Mouse (Mus musculus): Measurements from ENCODE around the gene Slc7a3. TPM values are rescaled to one million over a fixed set of nuclear protein-coding genes. Genes with fewer than 3 reads are reported as not detected.

Gene Slc7a3
- polyA plus RNA-seq, 1 experiment from 2014 or later = 2.9 TPM

DNA sequence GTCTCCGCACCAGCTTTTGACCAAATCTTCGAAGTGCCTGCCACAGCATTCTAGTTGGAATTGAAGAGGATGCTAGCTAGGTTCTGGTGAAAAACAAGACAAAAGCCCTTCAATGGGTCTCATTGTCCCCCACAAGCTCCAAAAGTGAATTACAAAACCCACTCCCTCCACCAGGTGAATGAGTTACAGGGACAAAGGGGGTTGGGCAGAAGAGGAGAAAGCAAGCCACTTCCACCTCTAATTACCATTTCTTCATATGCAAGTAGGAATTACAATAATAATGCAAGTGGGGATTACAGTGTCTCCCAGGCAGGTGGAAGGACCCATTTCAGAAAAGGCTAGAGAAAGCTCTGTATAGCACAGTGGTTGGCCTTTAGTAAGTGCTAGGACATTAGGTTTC, 1.6 kb downstream of the Slc7a3 start:
- Histone ChIP-seq H3K4me3 (ENCODE audit: low read depth, low read length) (no peak overlapping the region), H3K27me3 (replicated peaks; ENCODE audit: control insufficient read depth, insufficient read depth, low read length) (no peaks in the 10 kb centered on the region; the same call in 1 of the 2 replicates), H3K4me2 (no peak overlapping the region; the same call in 1 of the 2 replicates), H3K9ac (ENCODE audit: low read depth, low read length) (no peak overlapping the region), H3K27ac (ENCODE audit: low read depth, low read length) (no peak overlapping the region), H3K36me3 (ENCODE audit: control insufficient read depth, insufficient read depth, low read length) (no peaks in the 10 kb centered on the region), H3K9me3 (ENCODE audit: control insufficient read depth, low read length) (no peaks in the 10 kb centered on the region), H3K4me1 (replicated peaks; ENCODE audit: control insufficient read depth, insufficient read depth, low read length) (no peaks in the 10 kb centered on the region)
- ATAC-seq (replicated peaks; ENCODE audit: low FRiP score) (no peak), DNase-seq (ENCODE audit: low spot score) (no peak)
- WGBS = 59% methylated on average over 2 of the region's 2 CpGs

DNA sequence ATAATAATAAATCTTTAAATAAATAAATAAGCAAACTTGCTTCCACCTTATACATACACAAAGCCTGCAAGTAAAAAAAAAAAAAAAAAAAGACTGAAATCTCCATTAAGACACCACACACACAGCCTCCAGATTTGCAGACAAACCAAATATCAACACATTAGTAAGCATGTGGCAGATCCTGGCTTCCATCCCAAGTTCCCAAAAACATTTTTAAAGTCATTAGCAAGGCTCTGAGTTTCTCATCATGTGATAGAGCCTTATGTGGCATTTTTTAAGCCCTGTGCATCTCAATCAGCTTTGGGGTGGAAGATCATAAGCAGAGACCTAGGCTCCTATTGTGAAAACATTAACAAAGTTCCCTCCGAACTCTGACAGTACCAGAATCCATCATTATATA, 20.6 kb downstream of the Slc7a3 start:
- Histone ChIP-seq H3K27me3 (replicated peaks; ENCODE audit: control insufficient read depth, insufficient read depth, low read length) (no peaks in the 10 kb centered on the region; the same call in 1 of the 2 replicates), H3K9me3 (ENCODE audit: control insufficient read depth, low read length) (no peaks in the 10 kb centered on the region), H3K4me2 (no peak overlapping the region), H3K9ac (ENCODE audit: low read depth, low read length) (no peak overlapping the region), H3K4me1 (replicated peaks; ENCODE audit: control insufficient read depth, insufficient read depth, low read length) (no peaks in the 10 kb centered on the region), H3K36me3 (ENCODE audit: control insufficient read depth, insufficient read depth, low read length) (no peaks in the 10 kb centered on the region), H3K27ac (ENCODE audit: low read depth, low read length) (no peak overlapping the region), H3K4me3 (ENCODE audit: low read depth, low read length) (no peak overlapping the region)
- ATAC-seq (replicated peaks; ENCODE audit: low FRiP score) (no peak), DNase-seq (ENCODE audit: low spot score) (no peak)
- WGBS = 68% methylated on average over 1 of the region's 1 CpGs

DNA sequence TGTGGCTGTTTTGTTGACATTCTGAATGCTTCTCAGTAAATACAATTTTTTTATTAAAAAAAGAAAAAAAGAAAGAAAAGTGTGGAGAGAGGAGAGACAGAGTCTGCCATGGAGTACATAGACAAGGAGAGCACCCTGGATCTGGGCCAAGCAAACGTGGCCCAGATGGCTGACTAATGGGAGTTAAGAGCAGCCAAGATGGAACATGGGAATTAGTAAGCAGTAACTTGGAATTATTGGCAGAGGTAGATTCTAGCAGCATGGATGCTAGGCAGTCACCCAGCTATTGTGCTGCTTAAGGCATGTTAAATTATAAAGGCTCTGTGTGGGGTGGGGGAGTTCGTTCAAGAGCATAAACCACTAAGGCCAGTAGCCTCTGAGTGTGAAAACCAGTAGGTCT, 22.3 kb downstream of the Slc7a3 start:
- 65% methylated on average over 2 of the region's 2 CpGs for WGBS
- ATAC-seq (replicated peaks; ENCODE audit: low FRiP score) (no peak), DNase-seq (ENCODE audit: low spot score) (no peak)
- Histone ChIP-seq H3K36me3 (ENCODE audit: control insufficient read depth, insufficient read depth, low read length) (no peaks in the 10 kb centered on the region), H3K27me3 (replicated peaks; ENCODE audit: control insufficient read depth, insufficient read depth, low read length) (no peaks in the 10 kb centered on the region; the same call in 1 of the 2 replicates), H3K27ac (ENCODE audit: low read depth, low read length) (no peak overlapping the region), H3K4me2 (no peak overlapping the region), H3K9me3 (ENCODE audit: control insufficient read depth, low read length) (no peaks in the 10 kb centered on the region), H3K4me3 (ENCODE audit: low read depth, low read length) (no peak overlapping the region), H3K4me1 (replicated peaks; ENCODE audit: control insufficient read depth, insufficient read depth, low read length) (no peaks in the 10 kb centered on the region), H3K9ac (ENCODE audit: low read depth, low read length) (no peak overlapping the region)

GRCm38 (mm10) chrX:101059541-101059940, 26.3 kb downstream of the Slc7a3 start, which contains the start of gene Tex11:
Tex11 (minus strand) TSS chrX:101059667.
- WGBS = 81% methylated on average over 31 of the region's 31 CpGs
- H3K9me3 ChIP-seq (ENCODE audit: control insufficient read depth, low read length) = no peaks in the 10 kb centered on the region
- H3K4me2 ChIP-seq = no peak within 1 kb of the TSS
- H3K36me3 ChIP-seq (ENCODE audit: control insufficient read depth, insufficient read depth, low read length) = no peaks in the 10 kb centered on the region
- no peak for DNase-seq (ENCODE audit: low spot score)
- no peak for ATAC-seq (replicated peaks; ENCODE audit: low FRiP score)
- no peak within 1 kb of the TSS for H3K27ac ChIP-seq (ENCODE audit: low read depth, low read length)
- H3K9ac ChIP-seq (ENCODE audit: low read depth, low read length) = no peak within 1 kb of the TSS
- no peaks in the 10 kb centered on the region for H3K4me1 ChIP-seq (replicated peaks; ENCODE audit: control insufficient read depth, insufficient read depth, low read length)
- H3K27me3 ChIP-seq (replicated peaks; ENCODE audit: control insufficient read depth, insufficient read depth, low read length) = no peaks in the 10 kb centered on the region; the same call in 1 of the 2 replicates
- no peak within 1 kb of the TSS for H3K4me3 ChIP-seq (ENCODE audit: low read depth, low read length)

Other genes with a start within 250 kb of the Slc7a3 start
- gene Tex11, start 26.4 kb downstream of the Slc7a3 start, polyA plus RNA-seq (2014; fragmentation: Nextera tagmentation; extraction: Ambion mirVana) = 0.10 TPM in 1 of 2 replicates, not detected in the other
- gene Snx12, start 136.5 kb upstream of the Slc7a3 start, polyA plus RNA-seq (2014; fragmentation: Nextera tagmentation; extraction: Ambion mirVana) = 31.7 and 33.1 TPM in 2 replicates
- gene Foxo4, start 168.5 kb upstream of the Slc7a3 start, polyA plus RNA-seq (2014; fragmentation: Nextera tagmentation; extraction: Ambion mirVana) = 2.0 and 2.5 TPM in 2 replicates
- gene Gm614, start 178.0 kb upstream of the Slc7a3 start, polyA plus RNA-seq (2014; fragmentation: Nextera tagmentation; extraction: Ambion mirVana) = not detected in 2 replicates
- 16.9 and 19.8 TPM in 2 replicates for gene Il2rg, start 182.2 kb upstream of the Slc7a3 start, polyA plus RNA-seq (2014; fragmentation: Nextera tagmentation; extraction: Ambion mirVana)
- not detected in 2 replicates for gene Gm20489, start 183.0 kb upstream of the Slc7a3 start, polyA plus RNA-seq (2014; fragmentation: Nextera tagmentation; extraction: Ambion mirVana)
- gene Med12, start 188.0 kb upstream of the Slc7a3 start, polyA plus RNA-seq (2014; fragmentation: Nextera tagmentation; extraction: Ambion mirVana) = 36.5 and 41.1 TPM in 2 replicates
- gene Nlgn3, start 213.1 kb upstream of the Slc7a3 start, polyA plus RNA-seq (2014; fragmentation: Nextera tagmentation; extraction: Ambion mirVana) = 0.51 and 0.59 TPM in 2 replicates